Mouse (Mus musculus): ENCODE results near the gene Cap2.

The Cap2 gene

DNA sequence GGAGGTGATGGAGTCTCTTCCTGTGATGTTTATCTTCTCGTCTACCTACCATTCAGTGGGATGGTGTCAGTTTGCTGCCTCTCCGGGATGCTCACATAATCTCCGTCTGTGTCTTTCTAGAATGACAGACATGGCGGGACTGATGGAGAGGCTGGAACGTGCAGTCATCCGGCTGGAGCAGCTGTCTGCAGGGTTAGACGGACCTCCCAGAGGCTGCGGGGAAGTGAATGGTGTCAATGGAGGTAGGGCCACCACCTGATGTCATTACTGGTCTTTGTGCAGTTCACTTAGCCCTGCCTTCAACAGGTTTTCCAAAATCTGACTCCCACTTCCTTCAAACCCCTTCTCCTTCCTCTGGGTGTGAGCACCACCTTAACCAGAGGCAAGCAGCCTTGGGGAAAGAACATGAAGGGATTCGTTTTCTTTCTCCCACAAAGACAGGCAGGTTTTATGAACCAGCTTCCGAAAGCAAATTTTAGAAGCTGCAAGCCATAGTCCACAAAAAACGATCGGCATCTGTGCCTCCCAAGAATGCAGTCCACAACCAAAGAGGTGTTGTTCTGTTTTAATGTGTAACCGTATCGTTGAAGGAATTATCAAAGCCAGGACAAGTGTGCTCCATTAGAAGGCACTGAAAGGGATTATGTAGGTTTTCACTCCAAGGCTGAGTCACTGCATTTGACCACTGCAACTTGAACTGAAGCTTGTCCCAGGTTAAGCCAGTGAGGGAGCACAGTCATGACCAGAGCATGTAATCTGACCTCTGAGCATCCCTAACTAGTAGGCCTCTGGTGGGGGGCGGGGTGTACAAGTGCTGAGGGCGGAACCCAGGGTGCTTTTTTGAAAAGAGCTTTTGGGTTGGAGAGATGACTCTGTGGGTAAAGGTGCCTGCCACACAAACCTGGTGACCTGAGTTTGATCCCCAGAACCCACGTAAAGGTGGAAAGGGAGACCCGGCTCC lies 23.9 kb downstream of the Cap2 start:
- DNase-seq (ENCODE audit: low spot score in 2 of 2) = no peak

DNA sequence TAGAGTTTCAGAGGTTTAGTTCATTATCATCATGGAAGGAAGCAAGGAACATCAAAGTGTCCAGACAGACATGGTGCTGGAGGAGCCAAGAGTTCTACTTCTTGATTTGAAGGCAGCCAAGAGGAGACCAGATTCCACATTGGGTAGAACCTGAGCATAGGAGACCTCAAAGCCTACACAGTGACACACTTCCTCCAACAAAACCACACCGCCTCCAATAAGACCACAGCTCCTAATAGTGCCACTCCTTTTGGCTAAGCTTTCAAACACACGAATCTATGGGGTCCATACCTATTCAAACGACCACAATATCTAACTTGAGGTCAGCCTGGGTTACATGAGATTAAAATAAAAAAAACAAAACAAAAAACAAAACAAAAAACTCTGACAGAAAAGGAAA lies 25.0 kb downstream of the Cap2 start:
- DNase-seq (ENCODE audit: low spot score in 2 of 2) = no peak

DNA sequence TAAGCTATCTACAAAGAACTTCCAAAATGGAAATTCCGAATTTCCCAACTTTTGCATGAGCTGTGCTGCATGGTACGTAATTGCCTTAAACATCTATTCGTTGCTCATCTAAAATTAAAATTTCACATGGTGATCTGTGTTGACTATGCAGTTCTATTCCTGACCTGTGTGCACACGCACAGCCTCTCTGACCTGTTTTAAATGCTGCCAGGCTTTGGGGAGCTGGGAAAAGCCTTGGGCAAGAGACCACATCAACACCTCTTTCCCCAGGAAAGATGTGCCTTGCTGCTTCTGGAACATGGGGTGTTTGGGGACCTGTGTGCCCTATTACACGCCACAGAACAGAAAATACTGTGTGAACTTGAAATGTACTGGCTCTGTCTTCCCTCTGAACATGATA lies 25.7 kb downstream of the Cap2 start:
- no peak for DNase-seq (ENCODE audit: low spot score in 2 of 2)

DNA sequence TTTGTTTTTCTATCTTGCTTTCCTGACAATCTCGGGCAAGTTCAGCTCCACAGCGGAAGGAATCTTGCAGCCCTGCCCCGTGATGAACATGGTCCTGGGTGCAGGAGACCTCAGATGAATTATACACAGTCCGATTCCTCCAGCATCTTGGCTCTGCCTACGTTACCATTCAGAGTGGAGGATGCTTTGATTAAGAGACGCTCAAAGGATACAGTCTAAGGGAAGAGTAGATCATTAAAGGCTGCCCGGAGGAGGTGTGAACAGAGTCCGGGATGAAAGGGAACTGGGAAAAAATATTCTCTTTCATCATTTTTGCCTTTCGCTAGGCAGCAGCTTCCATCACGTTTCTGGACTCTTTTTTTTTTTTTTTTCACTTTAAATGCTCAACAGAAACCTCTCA lies 27.4 kb downstream of the Cap2 start:
- DNase-seq (ENCODE audit: low spot score in 2 of 2) = no peak

DNA sequence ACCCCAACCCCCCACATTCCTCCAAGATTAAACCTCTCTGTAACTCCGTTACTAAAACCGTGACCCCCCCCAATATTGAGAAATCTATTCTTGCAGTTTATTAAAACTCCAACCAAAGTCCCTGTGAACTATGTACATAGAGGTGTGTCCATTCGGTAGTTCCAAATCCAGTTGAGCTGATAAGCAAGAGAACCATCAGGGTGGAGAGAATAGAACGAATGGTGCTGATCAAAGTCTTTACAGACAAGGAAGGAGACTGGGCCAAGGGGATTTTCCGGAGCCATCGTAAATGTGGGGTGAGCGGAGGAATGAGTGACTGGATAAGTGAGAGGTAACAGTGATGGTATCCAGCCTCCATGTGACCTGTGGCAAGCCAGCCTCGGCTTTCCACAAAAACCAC lies 28.9 kb downstream of the Cap2 start:
- no peak for DNase-seq (ENCODE audit: low spot score in 2 of 2)

DNA sequence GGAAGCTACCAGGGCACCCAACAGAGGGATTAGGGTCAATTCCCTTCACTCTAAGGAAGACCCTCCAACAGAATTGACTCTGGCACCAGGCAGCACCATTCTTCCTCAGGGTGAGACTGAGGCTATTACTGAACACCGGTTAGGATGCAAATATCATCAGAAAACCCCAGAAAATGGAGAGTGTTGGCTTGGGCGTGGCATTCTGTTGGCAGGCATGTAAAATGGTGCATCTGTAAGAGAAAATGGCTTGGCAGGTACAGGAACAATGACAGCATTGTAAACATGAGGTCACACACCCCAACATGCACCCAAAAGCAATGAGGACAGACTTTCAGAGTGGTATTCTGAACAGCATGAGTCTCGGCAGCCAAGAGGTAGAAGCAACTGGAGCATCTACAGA lies 30.0 kb downstream of the Cap2 start:
- no peak for DNase-seq (ENCODE audit: low spot score in 2 of 2)

DNA sequence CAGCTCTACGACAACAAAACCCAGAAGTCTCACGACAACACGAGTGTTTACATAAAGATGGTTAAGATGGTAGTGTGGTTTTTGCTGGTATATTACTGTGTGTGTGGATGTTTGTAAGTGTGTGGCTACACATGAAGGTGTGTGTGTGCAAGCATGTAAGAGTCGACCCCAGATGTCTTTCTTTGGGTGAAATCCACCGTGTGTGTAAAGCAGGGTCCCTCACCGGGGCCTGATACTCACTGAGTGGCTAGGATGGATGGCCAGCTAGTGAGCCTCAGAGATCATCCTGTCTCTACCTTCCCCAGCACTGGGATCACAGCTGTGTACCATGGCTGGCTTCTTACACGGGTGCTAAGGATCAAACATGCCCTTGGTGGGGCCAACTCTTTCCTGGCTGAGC lies 30.6 kb downstream of the Cap2 start:
- DNase-seq (ENCODE audit: low spot score in 2 of 2) = no peak

DNA sequence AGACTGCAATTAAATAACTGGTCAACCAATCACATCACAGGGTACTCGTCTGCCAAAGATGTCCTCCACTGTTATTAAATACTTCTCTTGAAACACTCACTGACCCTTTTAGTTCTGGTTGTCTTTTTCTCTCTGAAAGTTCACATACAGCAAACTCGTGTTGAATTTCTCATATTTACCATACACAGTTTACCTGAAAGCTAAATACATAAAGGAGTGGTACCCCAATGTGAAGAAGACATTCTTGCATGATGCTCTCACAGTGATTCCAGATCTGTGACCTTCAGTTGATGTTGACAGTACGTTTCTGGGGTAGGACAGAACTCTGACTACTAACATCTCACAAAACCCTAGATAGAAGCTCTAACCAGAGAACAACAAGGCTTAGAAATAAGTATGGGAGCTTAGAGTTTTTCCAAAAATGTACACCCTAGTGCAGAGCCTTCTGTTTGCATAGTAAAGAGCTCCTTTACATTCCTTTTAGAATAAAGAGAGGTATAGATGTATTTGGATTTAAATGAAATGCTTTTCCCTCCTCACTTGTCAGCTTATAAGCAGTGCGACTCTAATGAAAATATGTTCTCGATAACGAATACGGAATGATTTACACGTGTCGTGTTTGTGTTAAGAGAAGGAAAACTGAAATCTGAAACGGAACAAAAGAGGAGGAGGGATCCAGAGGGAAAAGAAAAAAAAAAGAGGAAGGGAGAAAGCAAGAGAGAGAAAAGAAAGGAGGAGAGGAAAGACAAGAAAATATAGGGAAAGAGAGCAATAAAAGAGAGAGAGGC lies 31.9 kb downstream of the Cap2 start:
- no peak for DNase-seq (ENCODE audit: low spot score in 2 of 2)

DNA sequence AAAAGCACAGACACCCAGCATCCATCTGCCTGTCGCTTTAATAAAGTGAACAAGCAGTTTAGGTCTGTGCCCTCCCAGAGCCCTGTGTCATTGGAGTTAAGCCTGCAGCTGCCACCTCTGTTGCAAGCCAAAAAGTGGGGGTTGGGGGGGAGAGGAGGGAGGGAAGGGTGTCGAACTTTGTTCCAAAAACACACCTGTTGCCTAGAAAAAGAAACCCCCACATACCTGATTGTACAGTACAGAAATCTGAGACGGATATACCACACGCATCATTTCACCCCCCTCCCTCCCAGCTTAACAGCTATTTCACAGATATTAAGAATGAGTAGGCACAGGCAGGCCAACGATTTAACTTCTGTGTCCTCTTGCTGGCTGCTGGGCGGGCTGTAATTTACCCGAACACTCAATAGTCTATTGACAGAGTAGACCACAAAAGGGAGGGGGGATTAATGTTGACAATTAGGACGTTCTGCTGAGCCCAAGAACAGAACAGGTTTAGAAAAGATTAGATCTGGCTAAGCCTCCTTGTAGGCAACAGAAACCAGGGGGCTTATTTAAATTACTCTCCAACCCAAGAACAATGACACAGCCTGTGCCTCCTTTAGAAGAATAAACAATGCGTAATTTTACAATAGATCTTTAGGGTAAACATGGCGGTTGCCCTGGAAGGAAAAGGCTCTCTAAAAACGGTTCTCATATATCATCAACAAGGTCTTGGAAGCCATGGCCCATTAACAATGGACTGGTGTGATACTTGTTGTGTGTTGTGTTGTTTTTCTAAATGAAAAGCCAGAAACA lies 32.7 kb downstream of the Cap2 start:
- DNase-seq (ENCODE audit: low spot score in 2 of 2) = no peak

DNA sequence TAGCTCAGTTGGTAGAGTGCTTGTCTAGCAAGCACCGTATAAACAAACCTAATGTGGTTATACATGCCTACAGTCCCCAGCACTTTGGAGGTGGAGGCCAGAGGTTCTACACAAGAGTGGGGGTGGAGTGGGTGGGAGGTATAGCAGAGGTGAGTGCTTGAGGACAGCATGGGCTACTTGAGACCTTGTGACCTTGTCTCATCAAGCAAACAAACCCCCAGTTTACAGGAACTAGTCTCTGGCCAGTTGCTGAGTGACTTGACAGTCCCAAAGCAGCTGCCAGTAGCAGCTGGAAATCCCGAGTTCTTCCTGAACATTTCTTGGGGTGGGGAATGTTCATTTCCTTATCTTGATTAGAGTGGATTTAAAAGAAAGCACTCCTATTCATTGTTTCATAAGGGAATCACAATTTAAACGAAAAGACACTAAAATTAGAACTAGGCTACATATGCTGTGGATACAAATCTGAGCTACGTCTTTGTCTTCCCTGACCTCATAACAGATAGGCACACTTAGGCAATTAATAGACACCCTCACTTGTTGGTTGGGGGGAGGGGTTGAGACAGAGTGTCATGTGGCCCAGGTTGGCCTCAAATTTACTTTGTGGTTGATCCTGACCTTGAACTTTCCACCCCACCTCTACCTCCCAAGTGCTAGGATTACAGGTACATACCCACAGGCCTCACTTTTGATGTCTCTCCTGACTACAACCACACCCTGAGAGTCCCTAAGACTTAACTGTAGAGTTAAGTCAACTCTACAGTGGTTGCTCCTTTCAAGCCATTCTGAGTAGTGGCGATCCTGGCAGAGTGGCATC lies 33.5 kb downstream of the Cap2 start:
- no peak for DNase-seq (ENCODE audit: low spot score in 2 of 2)

DNA sequence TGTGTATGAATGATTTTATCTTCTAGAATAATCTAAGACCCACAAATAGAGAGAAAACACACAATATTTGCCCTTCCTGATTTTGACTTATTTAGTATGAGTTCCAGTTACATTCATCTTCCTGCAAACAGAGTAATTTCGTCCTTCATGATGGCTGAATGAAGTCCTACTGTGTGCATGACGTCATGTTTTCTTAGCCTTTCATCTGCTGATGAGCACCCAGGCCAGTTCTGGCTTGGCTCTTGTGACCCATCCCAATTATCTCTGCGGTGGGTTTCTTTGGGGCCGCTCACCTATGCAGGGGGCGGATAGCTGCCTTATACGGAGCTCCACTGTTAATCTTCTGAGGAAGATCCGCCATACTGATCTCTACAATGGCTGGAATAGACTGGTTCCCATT lies 37.6 kb downstream of the Cap2 start:
- DNase-seq (ENCODE audit: low spot score in 2 of 2) = no peak

DNA sequence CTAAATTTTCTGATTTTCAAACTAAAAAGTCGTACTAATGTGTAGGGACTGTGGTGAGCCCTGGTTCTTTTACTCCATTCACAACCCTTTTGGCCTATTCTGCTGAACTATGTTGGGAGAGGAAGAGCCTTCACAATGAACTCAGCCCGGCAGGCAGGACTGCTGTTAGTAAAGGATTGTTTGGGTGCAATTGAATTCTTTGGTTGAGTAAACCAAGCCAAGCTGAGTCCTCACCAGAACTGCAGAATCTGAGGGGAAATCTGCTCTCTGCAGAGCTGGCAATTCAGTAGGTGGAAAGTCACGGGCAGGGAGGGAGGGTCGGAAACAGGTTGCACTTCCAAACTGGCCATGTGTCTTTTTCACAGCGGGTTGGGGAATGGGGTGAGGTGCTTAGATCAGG lies 39.3 kb downstream of the Cap2 start:
- no peak for DNase-seq (ENCODE audit: low spot score in 2 of 2)

DNA sequence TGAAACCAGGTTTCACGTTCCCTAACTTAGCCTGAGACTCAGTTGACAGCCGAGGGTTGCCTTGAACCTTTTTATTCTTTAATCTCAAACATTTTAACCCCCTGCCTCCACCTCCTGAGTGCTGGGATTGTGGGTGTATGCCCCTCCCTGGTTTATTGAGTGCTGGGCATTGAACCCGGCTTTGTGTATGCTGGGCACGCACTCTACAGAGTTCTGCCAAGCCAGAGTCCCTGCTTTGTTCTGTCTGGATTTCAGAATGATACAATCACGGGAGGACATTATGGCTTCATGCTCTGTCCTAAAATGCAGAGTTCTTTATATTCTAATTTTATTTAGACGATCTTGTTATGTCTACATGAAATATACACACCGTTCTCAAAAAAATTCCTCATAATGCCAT lies 41.1 kb downstream of the Cap2 start:
- DNase-seq (ENCODE audit: low spot score in 2 of 2) = no peak

DNA sequence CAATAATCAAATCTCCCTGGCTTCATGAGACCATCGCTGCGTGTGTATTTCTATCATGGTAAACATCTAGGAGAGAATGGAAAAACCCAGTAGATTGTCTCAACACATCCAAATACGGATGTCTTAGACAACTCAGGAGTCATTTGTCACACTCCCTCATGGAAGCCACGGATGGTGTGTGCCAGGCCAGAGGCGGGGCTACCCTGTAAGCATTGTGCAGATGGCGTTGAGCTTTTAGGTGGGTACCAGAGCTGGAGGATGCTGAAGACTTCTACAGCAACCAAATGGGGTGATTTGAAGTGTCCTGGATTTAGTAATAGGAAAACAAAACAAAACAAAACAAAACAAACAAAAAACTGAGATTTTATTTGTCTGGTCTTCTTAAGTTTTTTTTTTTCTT lies 43.0 kb downstream of the Cap2 start:
- no peak for DNase-seq (ENCODE audit: low spot score in 2 of 2)

DNA sequence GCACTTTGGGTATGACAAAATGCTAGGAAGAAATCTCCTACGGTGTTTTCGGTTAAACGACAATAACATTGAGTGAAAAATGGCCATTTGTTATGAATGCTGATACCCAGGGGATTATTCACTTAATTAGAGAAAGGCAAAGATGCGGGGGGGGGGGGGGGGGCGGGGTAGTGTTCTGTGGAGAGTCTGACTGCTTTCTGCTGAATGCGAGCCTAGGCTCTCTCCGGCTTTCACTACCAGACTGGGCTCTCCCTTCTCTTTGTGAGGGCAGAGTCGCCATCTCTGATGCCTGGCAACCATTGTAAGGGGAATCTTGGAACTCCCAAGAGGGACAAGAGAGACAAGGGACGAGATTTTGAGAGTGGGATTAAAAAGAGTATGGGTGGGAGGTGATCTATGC lies 43.4 kb downstream of the Cap2 start:
- no peak for DNase-seq (ENCODE audit: low spot score in 2 of 2)

DNA sequence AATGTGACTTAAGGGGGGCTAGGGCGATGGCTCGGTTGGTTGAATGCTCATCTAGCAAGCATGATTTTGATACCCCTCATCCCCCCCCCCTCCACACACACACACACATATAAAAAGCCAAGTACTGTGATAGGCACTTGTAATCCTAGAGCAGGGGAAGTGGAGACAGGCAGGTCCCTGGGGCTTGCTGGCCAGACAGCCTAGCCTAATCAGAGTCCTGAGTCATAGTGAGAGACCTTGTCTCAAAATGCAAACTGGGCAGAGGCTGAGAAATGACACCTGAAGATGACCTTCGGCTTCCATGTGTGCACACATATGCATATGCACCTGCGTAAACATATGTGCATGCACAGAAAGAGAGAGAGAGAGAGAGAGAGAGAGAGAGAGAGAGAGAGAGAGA lies 45.2 kb downstream of the Cap2 start:
- DNase-seq (ENCODE audit: low spot score in 2 of 2) = no peak

DNA sequence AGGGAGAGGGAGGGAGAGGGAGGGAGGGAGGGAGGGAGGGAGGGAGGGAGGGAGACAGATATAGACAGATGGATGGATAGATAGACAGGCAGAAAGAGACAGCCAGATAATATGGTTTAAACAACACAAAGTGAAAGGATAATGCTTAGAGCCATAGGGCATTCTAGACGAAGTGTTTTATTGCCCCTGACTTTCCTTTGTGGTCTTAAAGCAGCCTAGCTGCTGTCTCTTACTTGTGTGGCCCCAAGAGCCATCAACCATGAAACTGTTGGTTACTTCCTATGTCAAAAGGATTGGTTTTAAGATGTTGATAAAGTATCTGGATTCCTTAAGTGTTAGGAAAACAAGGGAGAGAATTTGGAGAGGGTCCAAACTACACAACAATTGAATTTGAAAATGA lies 45.6 kb downstream of the Cap2 start:
- no peak for DNase-seq (ENCODE audit: low spot score in 2 of 2)

DNA sequence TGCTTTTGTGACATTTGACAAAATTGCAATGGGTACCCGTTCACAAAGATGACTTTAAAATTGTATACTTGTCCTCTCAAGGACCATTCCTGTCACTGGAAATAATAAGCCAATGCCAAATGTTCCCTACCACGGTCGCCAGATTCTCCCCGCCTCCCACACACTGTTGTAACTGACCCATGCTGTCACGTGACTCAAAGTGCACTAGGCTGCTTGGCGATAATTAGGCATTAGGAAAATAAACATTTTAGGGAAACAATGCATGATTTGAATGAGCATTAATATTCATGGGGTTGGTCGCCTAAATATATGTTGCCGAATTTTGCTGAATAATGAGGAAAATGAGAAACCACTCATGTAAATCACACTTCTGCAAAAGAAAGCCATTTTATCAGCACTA lies 46.5 kb downstream of the Cap2 start:
- no peak for DNase-seq (ENCODE audit: low spot score in 2 of 2)

DNA sequence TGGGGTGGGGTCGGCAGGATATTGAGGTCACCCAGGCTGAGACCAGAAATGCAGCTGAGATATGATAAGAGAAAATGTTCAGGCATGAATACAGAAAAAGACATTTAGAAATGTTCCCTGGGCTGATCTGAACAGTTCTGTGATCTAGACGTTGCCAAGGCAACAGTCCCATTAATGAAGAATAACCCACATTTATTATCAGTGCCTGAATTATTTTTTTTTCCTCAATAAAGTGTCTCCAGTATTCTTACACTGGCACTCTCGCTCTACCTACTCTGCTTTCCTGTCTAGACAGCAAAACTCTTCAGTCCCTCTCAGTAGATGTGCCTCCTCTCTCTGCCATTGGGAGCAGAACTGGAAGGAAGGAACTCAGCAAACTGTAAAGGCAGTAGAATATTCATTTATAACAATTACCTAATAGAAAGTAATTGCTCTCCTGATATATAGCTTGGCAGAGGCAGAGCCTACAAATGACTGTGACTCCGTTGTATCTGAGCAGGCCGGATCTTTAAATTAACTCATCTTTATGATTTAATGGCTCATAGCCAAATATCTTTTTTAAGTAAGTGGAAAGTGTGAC lies 47.0 kb downstream of the Cap2 start:
- DNase-seq (ENCODE audit: low spot score in 2 of 2) = no peak

DNA sequence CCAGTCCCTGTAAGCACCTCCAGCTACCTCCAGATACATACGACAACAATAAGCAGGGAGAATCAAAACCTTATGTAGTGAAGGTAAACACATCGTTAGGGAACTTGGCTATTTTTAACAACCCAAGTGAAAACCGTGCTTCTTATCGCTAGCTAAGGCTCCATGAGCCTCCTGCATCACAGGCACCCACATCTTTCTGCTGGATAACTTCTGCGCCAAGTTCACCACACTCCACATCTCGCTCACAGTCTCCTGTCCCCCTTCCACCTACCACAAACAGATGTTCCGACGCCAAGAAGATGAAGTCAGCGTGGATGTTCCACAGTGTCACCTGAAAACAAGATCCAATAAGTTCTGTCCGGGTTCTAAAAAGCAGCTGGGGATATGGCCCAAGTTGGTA lies 49.0 kb downstream of the Cap2 start:
- DNase-seq (ENCODE audit: low spot score in 2 of 2) = no peak

DNA sequence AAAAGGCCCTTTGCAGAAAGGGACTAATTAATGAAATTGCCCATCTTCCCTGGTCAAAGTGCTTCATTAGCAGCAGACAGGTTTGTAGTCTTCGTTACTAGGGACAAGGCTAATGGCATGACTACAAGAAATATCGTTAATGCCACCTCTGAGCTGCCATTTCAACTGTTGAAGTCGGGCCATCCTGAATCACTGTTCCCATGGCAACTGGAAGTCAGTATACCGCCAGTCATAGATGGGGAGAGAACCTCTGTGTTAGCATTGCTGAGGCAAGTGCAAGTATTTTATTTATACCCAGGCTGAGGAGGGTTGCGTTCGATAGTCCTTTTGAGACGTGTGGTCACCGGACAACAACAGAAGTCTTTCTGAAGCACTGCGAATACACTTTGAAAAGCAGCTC lies 53.1 kb downstream of the Cap2 start:
- DNase-seq (ENCODE audit: low spot score in 2 of 2) = no peak

Measured in right cerebral cortex, adult 2 months (tissue).